Mouse (Mus musculus) midbrain, postnatal 0 days (tissue): ENCODE data around the gene Qrsl1. TPM values are rescaled to one million over a fixed set of nuclear protein-coding genes. Genes with fewer than 3 reads are reported as not detected.

Source experiments
- ATAC-seq: fragments of 200-750 bp; cut with Nextera tagmentation; 2 replicates; pipeline ENCODE4 v1.8.0; 2017; ENCODE audit warnings: moderate number of reproducible peaks, mild to moderate bottlenecking, moderate TSS enrichment, moderate library complexity; ENCODE audit not compliant: low FRiP score
- DNase-seq: peaks from one replicate; pipeline ENCODE4 v3.0.0-alpha.2; 2015; ENCODE audit warnings: low spot score
- H3K27ac ChIP-seq: fragments of 300-500 bp; sonication (generic); 2 replicates; pipeline ENCODE4 v1.5.1; 2014; ENCODE audit warnings: low read depth, mild to moderate bottlenecking, low read length, mixed read lengths
- H3K27me3 ChIP-seq: fragments of 300-500 bp; sonication (generic); 2 replicates; pipeline ENCODE4 v1.6.1; 2014; ENCODE audit warnings: low read length, control low read depth, mixed read lengths; ENCODE audit not compliant: insufficient read depth
- H3K36me3 ChIP-seq: fragments of 300-500 bp; sonication (generic); 2 replicates; pipeline ENCODE4 v1.6.1; 2014; ENCODE audit warnings: low read length, control low read depth, mixed read lengths; ENCODE audit not compliant: insufficient read depth
- H3K4me1 ChIP-seq: fragments of 300-500 bp; sonication (generic); 2 replicates; pipeline ENCODE4 v1.6.1; 2014; ENCODE audit warnings: mild to moderate bottlenecking, control low read depth, antibody characterized with exemption, low read length, mixed read lengths; ENCODE audit not compliant: insufficient read depth
- H3K4me2 ChIP-seq: fragments of 300-500 bp; sonication (generic); 2 replicates; pipeline ENCODE4 v1.6.1; 2014; ENCODE audit warnings: low read depth, mild to moderate bottlenecking, low read length, mixed read lengths; ENCODE audit not compliant: poor library complexity, severe bottlenecking
- H3K4me3 ChIP-seq: fragments of 300-500 bp; sonication (generic); 2 replicates; pipeline ENCODE4 v1.5.1; 2014; ENCODE audit warnings: low read depth, mild to moderate bottlenecking, low read length, moderate library complexity
- H3K9ac ChIP-seq: fragments of 300-500 bp; sonication (generic); replicated peaks from 2 replicates; pipeline ENCODE4 v1.6.1; 2014; ENCODE audit warnings: mild to moderate bottlenecking, low read length, moderate library complexity, mixed read lengths; ENCODE audit not compliant: poor library complexity, severe bottlenecking
- H3K9me3 ChIP-seq: fragments of 300-500 bp; sonication (generic); 2 replicates; pipeline ENCODE4 v1.6.1; 2016; ENCODE audit warnings: low read length, control low read depth
- CTCF ChIP-seq: IDR thresholded peaks from 2 replicates; pipeline ENCODE4 v1.5.1; 2016; ENCODE audit warnings: antibody characterized with exemption, mild to moderate bottlenecking
- WGBS: fragments of 180-500 bp; shearing (Covaris S2); extraction: QIAGEN DNeasy Blood & Tissue Kit; methylation state at CpG from one replicate; pipeline ENCODE4 v1.1.7; 2014; 5-methylcytosine and 5-hydroxymethylcytosine counted together
- polyA plus RNA-seq: library from polyadenylated mRNA; unstranded; fragments of >200 nt; fragmentation: Nextera tagmentation; extraction: Ambion mirVana; gene quantifications from 2 replicates; pipeline ENCODE4 v1.2.1, GENCODE M21; 2015
- total RNA-seq: library from RNA; depleted of rRNA; stranded (reverse); fragments of >200 nt; gene quantifications from 2 replicates; pipeline ENCODE4 v1.2.3, GENCODE M21; 2014; rRNA removed

Qrsl1 gene
- total and polyA plus RNA-seq, 2 experiments from 2014 or later = 17.9 to 18.2 TPM

GRCm38 (mm10) chr10:43824713-43825112 is 76.8 kb downstream of the Qrsl1 start:
- Histone ChIP-seq H3K4me3 (no peak overlapping the region), H3K4me2 (no peak overlapping the region), H3K4me1 (no peaks in the 10 kb centered on the region), H3K27me3 (no peaks in the 10 kb centered on the region), H3K9ac (no peak overlapping the region), H3K9me3 (no peaks in the 10 kb centered on the region), H3K27ac (no peak overlapping the region), H3K36me3 (no peaks in the 10 kb centered on the region)
- no peak for ATAC-seq
- no peak for DNase-seq
- TF ChIP-seq CTCF = no peak
- WGBS = 91% methylated on average over 3 of the region's 3 CpGs

Other genes with a start within 250 kb of the Qrsl1 start
- 3.7 and 6.2 TPM in 2 replicates for gene Rtn4ip1, start 62 bp upstream of the Qrsl1 start, total RNA-seq
- gene Rtn4ip1, start 62 bp upstream of the Qrsl1 start, polyA plus RNA-seq = 8.9 and 10.4 TPM in 2 replicates
- gene Crybg1, start 247.1 kb upstream of the Qrsl1 start, total RNA-seq = 0.38 and 1.0 TPM in 2 replicates
- gene Crybg1, start 247.1 kb upstream of the Qrsl1 start, polyA plus RNA-seq = 0.15 and 0.20 TPM in 2 replicates